Mouse (Mus musculus) embryonic facial prominence, embryonic 12.5 days (tissue): ENCODE measurements at regions not wholly inside any gene's neighbourhood (a gene's known extent, or its start where the extent isn't known, plus 50 kb on each side); places are given as distances from the start of the nearest gene placed in this dataset.
A peak's percentile ranks its signal among the peaks of the same experiment; 100 is the strongest.

Experiments used
- ATAC-seq: fragments of 200-750 bp; cut with Nextera tagmentation; 2 replicates; pipeline ENCODE4 v1.8.0; 2017; ENCODE audit not compliant: insufficient number of reproducible peaks, insufficient read depth, low FRiP score, low TSS enrichment
- H3K27ac ChIP-seq: fragments of 300-500 bp; sonication (generic); 2 replicates; pipeline ENCODE4 v1.5.1; 2016; ENCODE audit warnings: mild to moderate bottlenecking
- H3K27me3 ChIP-seq: fragments of 300-500 bp; sonication (generic); 2 replicates; pipeline ENCODE4 v1.6.1; 2016; ENCODE audit warnings: mild to moderate bottlenecking, moderate library complexity
- H3K36me3 ChIP-seq: fragments of 300-500 bp; sonication (generic); 2 replicates; pipeline ENCODE4 v1.6.1; 2016; ENCODE audit warnings: mild to moderate bottlenecking
- H3K4me1 ChIP-seq: fragments of 300-500 bp; sonication (generic); 2 replicates; pipeline ENCODE4 v1.6.1; 2016
- H3K4me2 ChIP-seq: fragments of 300-500 bp; sonication (generic); replicated peaks from 2 replicates; pipeline ENCODE4 v1.6.1; 2016; ENCODE audit warnings: mild to moderate bottlenecking, moderate library complexity
- H3K4me3 ChIP-seq: fragments of 300-500 bp; sonication (generic); 2 replicates; pipeline ENCODE4 v1.5.1; 2016; ENCODE audit warnings: mild to moderate bottlenecking
- H3K9ac ChIP-seq: fragments of 300-500 bp; sonication (generic); 2 replicates; pipeline ENCODE4 v1.6.1; 2016; ENCODE audit warnings: mild to moderate bottlenecking, moderate library complexity
- H3K9me3 ChIP-seq: fragments of 300-500 bp; sonication (generic); 2 replicates; pipeline ENCODE4 v1.6.1; 2016; ENCODE audit warnings: mild to moderate bottlenecking, moderate library complexity
- WGBS: fragments of 180-500 bp; shearing (Covaris S2); methylation state at CpG from one replicate; pipeline ENCODE4 v1.1.7; 2016; 5-methylcytosine and 5-hydroxymethylcytosine counted together

- Histone ChIP-seq H3K36me3 (no peaks in the 10 kb centered on the region), H3K27ac (no peak overlapping the region), H3K4me1 (peaks cover 27% of the 10 kb centered on the region), H3K27me3 (0 out of 2 replicates have a peak, but pooled peaks cover 6% of the 10 kb centered on the region), H3K9ac (no peak overlapping the region), H3K4me3 (no peak overlapping the region), H3K9me3 (no peaks in the 10 kb centered on the region), H3K4me2 (no peak overlapping the region)
- no peak for ATAC-seq
- 81% methylated on average over 11 of the region's 11 CpGs for WGBS
These were observed 128.5 kb upstream of the Cadm1 start for GRCm38 (mm10) chr9:47401511-47401910.

GRCm38 (mm10) chr9:47403317-47403716, 126.7 kb upstream of the Cadm1 start:
- ATAC-seq, result no peak

GRCm38 (mm10) chr9:47404821-47405220, 125.2 kb upstream of the Cadm1 start:
- H3K9me3 ChIP-seq, result no peaks in the 10 kb centered on the region
- 50% methylated on average over 3 of the region's 3 CpGs for WGBS
- no peak overlapping the region for H3K4me3 ChIP-seq
- no peak overlapping the region for H3K9ac ChIP-seq
- peaks cover 45% of the 10 kb centered on the region for H3K4me1 ChIP-seq
- H3K27me3 ChIP-seq, result 0 out of 2 replicates have a peak, but pooled peaks cover 6% of the 10 kb centered on the region
- no peaks in the 10 kb centered on the region for H3K36me3 ChIP-seq
- ATAC-seq, result no peak
- no peak overlapping the region for H3K4me2 ChIP-seq
- no peak overlapping the region for H3K27ac ChIP-seq

More at GRCm38 (mm10) chr9:47403317-47403716, 126.7 kb upstream of the Cadm1 start:
- WGBS, result 68% methylated on average over 11 of the region's 11 CpGs
- H3K27me3 ChIP-seq, result 0 out of 2 replicates have a peak, but pooled peaks cover 6% of the 10 kb centered on the region
- no peaks in the 10 kb centered on the region for H3K9me3 ChIP-seq
- peaks cover 45% of the 10 kb centered on the region for H3K4me1 ChIP-seq
- no peak overlapping the region for H3K4me3 ChIP-seq
- H3K27ac ChIP-seq, result no peak overlapping the region
- H3K9ac ChIP-seq, result no peak overlapping the region
- H3K4me2 ChIP-seq, result no peak overlapping the region
- H3K36me3 ChIP-seq, result no peaks in the 10 kb centered on the region

- 50% methylated on average over 4 of the region's 4 CpGs for WGBS
- Histone ChIP-seq H3K9ac (no peak overlapping the region), H3K4me2 (no peak overlapping the region), H3K4me1 (peaks cover 45% of the 10 kb centered on the region), H3K27me3 (0 out of 2 replicates have a peak, but pooled peaks cover 6% of the 10 kb centered on the region), H3K27ac (no peak overlapping the region), H3K36me3 (no peaks in the 10 kb centered on the region), H3K4me3 (no peak overlapping the region), H3K9me3 (no peaks in the 10 kb centered on the region)
- ATAC-seq, result no peak
These were observed 124.4 kb upstream of the Cadm1 start for GRCm38 (mm10) chr9:47405547-47405946.

- no peaks in the 10 kb centered on the region for H3K36me3 ChIP-seq
- no peak overlapping the region for H3K4me3 ChIP-seq
- peaks cover 45% of the 10 kb centered on the region for H3K4me1 ChIP-seq
- 0 out of 2 replicates have a peak overlapping the region, but pooled peaks have one; percentile 26 for H3K27ac ChIP-seq
- ATAC-seq, result peak; percentile 82; the same call in 1 of the 2 replicates
- 17% methylated on average over 7 of the region's 7 CpGs for WGBS
- no peak overlapping the region for H3K9ac ChIP-seq
- no peaks in the 10 kb centered on the region for H3K9me3 ChIP-seq
- no peak overlapping the region for H3K4me2 ChIP-seq
- H3K27me3 ChIP-seq, result peaks cover 6% of the 10 kb centered on the region; the same call in 1 of the 2 replicates
These were observed 122.8 kb upstream of the Cadm1 start for GRCm38 (mm10) chr9:47407007-47407670.

GRCm38 (mm10) chr9:47408061-47408460, 121.9 kb upstream of the Cadm1 start:
- peaks cover 45% of the 10 kb centered on the region for H3K4me1 ChIP-seq
- no peak for ATAC-seq
- H3K4me3 ChIP-seq, result no peak overlapping the region
- 28% methylated on average over 4 of the region's 4 CpGs for WGBS
- H3K9ac ChIP-seq, result no peak overlapping the region
- no peaks in the 10 kb centered on the region for H3K36me3 ChIP-seq
- no peaks in the 10 kb centered on the region for H3K9me3 ChIP-seq
- H3K4me2 ChIP-seq, result no peak overlapping the region
- peaks cover 6% of the 10 kb centered on the region; the same call in 1 of the 2 replicates for H3K27me3 ChIP-seq
- no peak overlapping the region for H3K27ac ChIP-seq

GRCm38 (mm10) chr9:47409579-47409978, 120.4 kb upstream of the Cadm1 start:
- Histone ChIP-seq H3K4me3 (no peak overlapping the region), H3K27me3 (peaks cover under 1% of the 10 kb centered on the region; the same call in 1 of the 2 replicates), H3K9me3 (no peaks in the 10 kb centered on the region), H3K27ac (no peak overlapping the region), H3K36me3 (no peaks in the 10 kb centered on the region), H3K9ac (no peak overlapping the region), H3K4me2 (no peak overlapping the region), H3K4me1 (peaks cover 33% of the 10 kb centered on the region)
- WGBS, result 86% methylated on average over 6 of the region's 6 CpGs
- no peak for ATAC-seq

GRCm38 (mm10) chr9:47412786-47413185, 117.2 kb upstream of the Cadm1 start:
- Histone ChIP-seq H3K36me3 (no peaks in the 10 kb centered on the region), H3K9me3 (no peaks in the 10 kb centered on the region), H3K9ac (no peak overlapping the region), H3K4me1 (peaks cover 6% of the 10 kb centered on the region), H3K27ac (no peak overlapping the region), H3K4me2 (no peak overlapping the region), H3K27me3 (no peaks in the 10 kb centered on the region; the same call in 1 of the 2 replicates), H3K4me3 (no peak overlapping the region)
- WGBS, result 36% methylated on average over 2 of the region's 2 CpGs
- no peak for ATAC-seq

- H3K36me3 ChIP-seq, result no peaks in the 10 kb centered on the region
- no peak overlapping the region for H3K4me2 ChIP-seq
- H3K4me1 ChIP-seq, result no peaks in the 10 kb centered on the region
- no peaks in the 10 kb centered on the region for H3K9me3 ChIP-seq
- no peak overlapping the region for H3K27ac ChIP-seq
- H3K4me3 ChIP-seq, result no peak overlapping the region
- no peak for ATAC-seq
- 82% methylated on average over 8 of the region's 8 CpGs for WGBS
- H3K9ac ChIP-seq, result no peak overlapping the region
- H3K27me3 ChIP-seq, result no peaks in the 10 kb centered on the region; the same call in 1 of the 2 replicates
These were observed 115.5 kb upstream of the Cadm1 start for GRCm38 (mm10) chr9:47414350-47414988.

GRCm38 (mm10) chr9:47422151-47422599, 107.8 kb upstream of the Cadm1 start:
- no peaks in the 10 kb centered on the region for H3K36me3 ChIP-seq
- ATAC-seq, result no peak
- WGBS, result 25% methylated on average over 9 of the region's 9 CpGs
- no peaks in the 10 kb centered on the region for H3K27me3 ChIP-seq
- no peak overlapping the region for H3K27ac ChIP-seq
- no peak overlapping the region for H3K4me2 ChIP-seq
- no peak overlapping the region for H3K9ac ChIP-seq
- H3K4me3 ChIP-seq, result no peak overlapping the region
- no peaks in the 10 kb centered on the region for H3K9me3 ChIP-seq
- peaks cover 16% of the 10 kb centered on the region for H3K4me1 ChIP-seq

- Histone ChIP-seq H3K27ac (no peak overlapping the region), H3K4me1 (peaks cover 16% of the 10 kb centered on the region), H3K9ac (no peak overlapping the region), H3K27me3 (no peaks in the 10 kb centered on the region), H3K4me2 (no peak overlapping the region), H3K4me3 (no peak overlapping the region), H3K9me3 (no peaks in the 10 kb centered on the region), H3K36me3 (no peaks in the 10 kb centered on the region)
- 0 out of 2 replicates have a peak, but pooled peaks have one; percentile 41 for ATAC-seq
- WGBS, result 45% methylated on average over 8 of the region's 8 CpGs
These were observed 107.1 kb upstream of the Cadm1 start for GRCm38 (mm10) chr9:47422741-47423461.
